Mouse (Mus musculus): ENCODE measurements around the gene Myb.

Myb gene

DNA sequence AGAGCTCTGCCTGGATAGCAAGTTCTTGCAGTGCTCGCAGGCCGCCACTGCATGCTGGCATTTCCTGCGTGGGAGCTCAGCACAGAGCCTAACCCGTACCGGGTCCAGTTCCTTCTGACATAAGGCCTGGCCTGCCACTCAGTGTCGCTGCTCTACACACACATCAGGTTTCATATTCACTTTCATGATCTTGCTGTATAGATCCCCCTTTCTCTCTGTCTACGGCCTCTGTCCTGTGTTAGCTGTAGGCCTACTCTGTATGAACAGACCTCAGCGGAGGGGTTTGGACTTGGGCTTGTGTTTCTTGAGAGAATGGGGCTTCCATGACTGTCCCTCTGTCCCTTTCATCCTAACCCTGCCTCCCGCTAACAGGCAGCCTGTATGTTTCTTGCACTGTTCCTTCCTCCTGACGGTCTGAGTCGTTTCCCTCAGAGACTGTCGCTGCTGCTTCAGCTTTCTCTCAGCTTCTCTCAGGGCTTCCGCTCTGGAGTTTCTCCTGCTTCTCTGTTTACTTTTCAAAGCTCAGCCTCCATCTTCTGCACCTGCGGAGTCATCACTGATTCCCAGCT lies 83.5 kb downstream of the Myb start:
- no peak for DNase-seq (ENCODE audit: low spot score)

DNA sequence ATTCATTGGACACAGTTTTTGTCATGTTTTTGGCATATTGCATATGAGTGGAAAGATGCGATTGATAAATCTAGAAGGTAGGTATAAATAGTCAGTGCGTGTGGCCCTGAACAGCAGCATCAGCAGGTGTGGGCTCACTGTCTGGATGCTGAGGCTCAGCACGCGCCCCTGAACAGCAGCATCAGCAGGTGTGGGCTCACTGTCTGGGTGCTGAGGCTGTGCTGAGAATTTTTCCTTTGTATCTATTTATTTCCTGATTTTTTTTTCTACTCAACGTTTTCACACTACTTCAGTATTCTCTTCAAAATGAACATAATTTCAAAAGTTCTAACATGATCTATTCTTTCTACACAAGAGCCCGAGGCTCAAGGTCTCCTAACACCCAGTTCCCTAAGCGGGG lies 84.1 kb downstream of the Myb start:
- no peak for DNase-seq (ENCODE audit: low spot score)

DNA sequence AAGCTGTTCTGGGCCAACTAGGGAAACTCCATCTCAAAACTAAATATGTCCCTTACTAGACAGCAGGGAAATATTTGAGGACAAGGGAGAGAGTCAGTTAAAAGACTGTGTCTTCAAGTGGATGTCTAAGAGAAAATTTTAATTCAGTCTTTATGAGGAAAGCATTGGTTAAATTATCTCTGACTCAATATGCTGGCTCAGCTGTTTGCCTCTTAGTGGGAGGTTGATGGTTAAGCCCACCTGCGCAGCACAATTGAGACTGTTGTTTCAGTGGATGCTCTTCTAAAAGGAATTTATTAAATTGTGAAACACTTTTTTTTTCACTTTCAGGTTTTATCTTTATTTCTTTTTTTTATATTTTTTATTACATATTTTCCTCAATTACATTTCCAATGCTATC lies 84.6 kb downstream of the Myb start:
- DNase-seq (ENCODE audit: low spot score): no peak

All from embryo, embryonic 10 days (tissue).